Mouse (Mus musculus) heart, embryonic 14.5 days (tissue): Measurements from ENCODE around the gene Artn. TPM values are rescaled to one million over a fixed set of nuclear protein-coding genes. Genes with fewer than 3 reads are reported as not detected.
A peak's percentile ranks its signal among the peaks of the same experiment; 100 is the strongest.

Experiments used
- ATAC-seq: fragments of 200-750 bp; cut with Nextera tagmentation; 2 replicates; pipeline ENCODE4 v1.8.0; 2017; ENCODE audit warnings: low read depth, moderate TSS enrichment; ENCODE audit not compliant: insufficient number of reproducible peaks, insufficient read depth, low FRiP score
- H3K27ac ChIP-seq, 2 experiments: fragments of 200-500 bp in 1 of 2; fragments of 300-500 bp in 1 of 2; sonication (generic) in 1 of 2; replicated peaks in 1 of 2; 2 replicates each; pipeline ENCODE4 v1.5.1; 2012 to 2014; ENCODE audit warnings: low read depth in 2 of 2, low read length in 2 of 2, control low read depth in 1 of 2, mild to moderate bottlenecking in 1 of 2, mixed read lengths in 1 of 2; ENCODE audit not compliant: control insufficient read depth in 1 of 2, insufficient read depth in 1 of 2
- H3K27me3 ChIP-seq: fragments of 300-500 bp; sonication (generic); 2 replicates; pipeline ENCODE4 v1.6.1; 2014; ENCODE audit warnings: mild to moderate bottlenecking, low read length, control low read depth; ENCODE audit not compliant: control insufficient read depth, insufficient read depth
- H3K36me3 ChIP-seq: fragments of 300-500 bp; sonication (generic); 2 replicates; pipeline ENCODE4 v1.6.1; 2014; ENCODE audit warnings: mild to moderate bottlenecking, control low read depth, low read length, mixed read lengths; ENCODE audit not compliant: control insufficient read depth, insufficient read depth
- H3K4me1 ChIP-seq, 2 experiments: fragments of 200-500 bp in 1 of 2; fragments of 300-500 bp in 1 of 2; sonication (generic) in 1 of 2; 2 replicates each; pipeline ENCODE4 v1.6.1; 2012 to 2014; ENCODE audit warnings: low read length in 2 of 2, control low read depth in 1 of 2, mixed read lengths in 1 of 2; ENCODE audit not compliant: control insufficient read depth in 2 of 2, insufficient read depth in 2 of 2
- H3K4me2 ChIP-seq: fragments of 300-500 bp; sonication (generic); 2 replicates; pipeline ENCODE4 v1.6.1; 2014; ENCODE audit warnings: mild to moderate bottlenecking, low read length
- H3K4me3 ChIP-seq, 2 experiments: fragments of 200-500 bp in 1 of 2; fragments of 300-500 bp in 1 of 2; sonication (generic) in 1 of 2; 2 replicates each; pipeline ENCODE4 v1.5.1; 2012 to 2014; ENCODE audit warnings: low read length in 2 of 2, mild to moderate bottlenecking in 2 of 2, control low read depth in 1 of 2, low read depth in 1 of 2, moderate library complexity in 1 of 2; ENCODE audit not compliant: control insufficient read depth in 1 of 2, insufficient read depth in 1 of 2
- H3K9ac ChIP-seq: fragments of 300-500 bp; sonication (generic); 2 replicates; pipeline ENCODE4 v1.6.1; 2014; ENCODE audit warnings: mild to moderate bottlenecking, low read length
- H3K9me3 ChIP-seq: fragments of 300-500 bp; sonication (generic); 2 replicates; pipeline ENCODE4 v1.6.1; 2016; ENCODE audit warnings: low read length, control low read depth; ENCODE audit not compliant: control insufficient read depth
- WGBS: fragments of 180-500 bp; shearing (Covaris S2); extraction: QIAGEN DNeasy Blood & Tissue Kit; methylation state at CpG from one replicate; pipeline ENCODE4 v1.1.7; 2014; 5-methylcytosine and 5-hydroxymethylcytosine counted together
- polyA plus RNA-seq: library from polyadenylated mRNA; unstranded; fragments of >200 nt; fragmentation: Nextera tagmentation; extraction: Ambion mirVana; gene quantifications from 2 replicates; pipeline ENCODE4 v1.2.1, GENCODE M21; 2014

Artn gene
- polyA plus RNA-seq, 1 experiment from 2014 or later: 0.81 TPM

- Histone ChIP-seq H3K9ac (peak within 1 kb of the TSS; percentile 89), H3K27ac (peak within 1 kb of the TSS in 1 of 2 experiments; percentile 35; a peak in 1 of 4 replicates), H3K4me2 (peak within 1 kb of the TSS; percentile 78), H3K27me3 (no peaks in the 10 kb centered on the region), H3K4me1 (peaks cover 10 to 11% of the 10 kb centered on the region in 2 experiments), H3K9me3 (no peaks in the 10 kb centered on the region), H3K4me3 (peak within 1 kb of the TSS; percentile 72 to 90), H3K36me3 (peaks cover 43% of the 10 kb centered on the region)
- WGBS: under 1% methylated on average over 79 of the region's 103 CpGs
- peak; percentile 45 for ATAC-seq
Observed at GRCm38 (mm10) chr4:117882701-117883691, 46.6 kb downstream of the Artn start, which contains the start of gene B4galt2. Gene B4galt2, minus strand, starts transcription at chr4:117883487.

- no peak overlapping the region for H3K4me3 ChIP-seq
- no peak overlapping the region for H3K9ac ChIP-seq
- peaks cover 2 to 3% of the 10 kb centered on the region in 2 experiments; a peak in 1 of 4 replicates for H3K4me1 ChIP-seq
- no peak overlapping the region for H3K4me2 ChIP-seq
- no peaks in the 10 kb centered on the region for H3K9me3 ChIP-seq
- no peak for ATAC-seq
- H3K27me3 ChIP-seq: no peaks in the 10 kb centered on the region
- peaks cover 44% of the 10 kb centered on the region for H3K36me3 ChIP-seq
- H3K27ac ChIP-seq: no peak overlapping the region
- 73% methylated on average over 5 of the region's 5 CpGs for WGBS
Observed at GRCm38 (mm10) chr4:117878703-117879102, 50.9 kb downstream of the Artn start.

GRCm38 (mm10) chr4:117878301-117878700 is 51.3 kb downstream of the Artn start:
- H3K4me3 ChIP-seq: no peak overlapping the region
- peaks cover 48% of the 10 kb centered on the region for H3K36me3 ChIP-seq
- no peaks in the 10 kb centered on the region for H3K9me3 ChIP-seq
- H3K4me1 ChIP-seq: peaks cover 0 to 2% of the 10 kb centered on the region in 2 experiments; a peak in 1 of 4 replicates
- no peak overlapping the region for H3K9ac ChIP-seq
- H3K27ac ChIP-seq: no peak overlapping the region
- H3K27me3 ChIP-seq: no peaks in the 10 kb centered on the region
- no peak for ATAC-seq
- WGBS: 44% methylated on average over 10 of the region's 10 CpGs
- no peak overlapping the region for H3K4me2 ChIP-seq

Other genes starting within 250 kb of the Artn start
- 46.4 and 49.5 TPM in 2 replicates for gene Dmap1, start 247.5 kb downstream of the Artn start, polyA plus RNA-seq
- gene Gm12845, start 205.4 kb downstream of the Artn start, polyA plus RNA-seq: not detected in 2 replicates
- not detected in 2 replicates for gene Klf17, start 164.1 kb downstream of the Artn start, polyA plus RNA-seq
- gene Slc6a9, start 95.3 kb downstream of the Artn start, polyA plus RNA-seq: 3.6 and 5.9 TPM in 2 replicates
- gene Ccdc24, start 57.2 kb downstream of the Artn start, polyA plus RNA-seq: 0.49 and 0.70 TPM in 2 replicates
- gene B4galt2, start 46.3 kb downstream of the Artn start, polyA plus RNA-seq: 13.8 and 18.2 TPM in 2 replicates
- gene Atp6v0b, start 42.4 kb downstream of the Artn start, polyA plus RNA-seq: 222 and 250 TPM in 2 replicates
- 10.4 and 10.6 TPM in 2 replicates for gene Dph2, start 37.7 kb downstream of the Artn start, polyA plus RNA-seq
- 35.5 and 36.4 TPM in 2 replicates for gene Ipo13, start 14.8 kb downstream of the Artn start, polyA plus RNA-seq
- 4.4 and 6.2 TPM in 2 replicates for gene St3gal3, start 205.2 kb upstream of the Artn start, polyA plus RNA-seq